Mouse (Mus musculus) intestine, embryonic 14.5 days (tissue): Measurements from ENCODE around the gene Chac1. TPM values are rescaled to one million over a fixed set of nuclear protein-coding genes. Genes with fewer than 3 reads are reported as not detected.

Experiments used
- ATAC-seq: fragments of 200-750 bp; cut with Nextera tagmentation; replicated peaks from 2 replicates; pipeline ENCODE4 v1.8.0; 2017; ENCODE audit warnings: low read depth, moderate number of reproducible peaks, moderate TSS enrichment, moderate library complexity; ENCODE audit not compliant: low FRiP score, low TSS enrichment
- DNase-seq: peaks from one replicate; pipeline ENCODE4 v3.0.0-alpha.2; 2018; ENCODE audit warnings: low spot score
- H3K27ac ChIP-seq: fragments of 300-500 bp; sonication (generic); 2 replicates; pipeline ENCODE4 v1.5.1; 2014; ENCODE audit warnings: low read depth, mild to moderate bottlenecking, control low read depth
- H3K27me3 ChIP-seq: fragments of 300-500 bp; sonication (generic); replicated peaks from 2 replicates; pipeline ENCODE4 v1.6.1; 2014; ENCODE audit warnings: low read length, control low read depth; ENCODE audit not compliant: control insufficient read depth, insufficient read depth
- H3K36me3 ChIP-seq: fragments of 300-500 bp; sonication (generic); 2 replicates; pipeline ENCODE4 v1.6.1; 2014; ENCODE audit warnings: low read length, control low read depth; ENCODE audit not compliant: control insufficient read depth, insufficient read depth
- H3K4me1 ChIP-seq: fragments of 300-500 bp; sonication (generic); replicated peaks from 2 replicates; pipeline ENCODE4 v1.6.1; 2014; ENCODE audit warnings: low read length, control low read depth, mixed read lengths; ENCODE audit not compliant: control insufficient read depth, insufficient read depth
- H3K4me2 ChIP-seq: fragments of 300-500 bp; sonication (generic); 2 replicates; pipeline ENCODE4 v1.6.1; 2014; ENCODE audit warnings: low read length
- H3K4me3 ChIP-seq: fragments of 300-500 bp; sonication (generic); 2 replicates; pipeline ENCODE4 v1.5.1; 2014; ENCODE audit warnings: low read depth, low read length, control low read depth, mixed read lengths
- H3K9ac ChIP-seq: fragments of 300-500 bp; sonication (generic); 2 replicates; pipeline ENCODE4 v1.6.1; 2014; ENCODE audit warnings: mild to moderate bottlenecking, low read length
- H3K9me3 ChIP-seq: fragments of 300-500 bp; sonication (generic); 2 replicates; pipeline ENCODE4 v1.6.1; 2016; ENCODE audit warnings: low read length, control low read depth; ENCODE audit not compliant: control insufficient read depth
- WGBS: fragments of 180-500 bp; shearing (Covaris S2); extraction: QIAGEN DNeasy Blood & Tissue Kit; methylation state at CpG from one replicate; pipeline ENCODE4 v1.1.7; 2014; 5-methylcytosine and 5-hydroxymethylcytosine counted together
- polyA plus RNA-seq: library from polyadenylated mRNA; unstranded; fragments of >200 nt; fragmentation: Nextera tagmentation; extraction: Ambion mirVana; gene quantifications from 2 replicates; pipeline ENCODE4 v1.2.1, GENCODE M21; 2014

Gene Chac1
- 1.6 and 1.7 TPM in 2 replicates for polyA plus RNA-seq

DNA sequence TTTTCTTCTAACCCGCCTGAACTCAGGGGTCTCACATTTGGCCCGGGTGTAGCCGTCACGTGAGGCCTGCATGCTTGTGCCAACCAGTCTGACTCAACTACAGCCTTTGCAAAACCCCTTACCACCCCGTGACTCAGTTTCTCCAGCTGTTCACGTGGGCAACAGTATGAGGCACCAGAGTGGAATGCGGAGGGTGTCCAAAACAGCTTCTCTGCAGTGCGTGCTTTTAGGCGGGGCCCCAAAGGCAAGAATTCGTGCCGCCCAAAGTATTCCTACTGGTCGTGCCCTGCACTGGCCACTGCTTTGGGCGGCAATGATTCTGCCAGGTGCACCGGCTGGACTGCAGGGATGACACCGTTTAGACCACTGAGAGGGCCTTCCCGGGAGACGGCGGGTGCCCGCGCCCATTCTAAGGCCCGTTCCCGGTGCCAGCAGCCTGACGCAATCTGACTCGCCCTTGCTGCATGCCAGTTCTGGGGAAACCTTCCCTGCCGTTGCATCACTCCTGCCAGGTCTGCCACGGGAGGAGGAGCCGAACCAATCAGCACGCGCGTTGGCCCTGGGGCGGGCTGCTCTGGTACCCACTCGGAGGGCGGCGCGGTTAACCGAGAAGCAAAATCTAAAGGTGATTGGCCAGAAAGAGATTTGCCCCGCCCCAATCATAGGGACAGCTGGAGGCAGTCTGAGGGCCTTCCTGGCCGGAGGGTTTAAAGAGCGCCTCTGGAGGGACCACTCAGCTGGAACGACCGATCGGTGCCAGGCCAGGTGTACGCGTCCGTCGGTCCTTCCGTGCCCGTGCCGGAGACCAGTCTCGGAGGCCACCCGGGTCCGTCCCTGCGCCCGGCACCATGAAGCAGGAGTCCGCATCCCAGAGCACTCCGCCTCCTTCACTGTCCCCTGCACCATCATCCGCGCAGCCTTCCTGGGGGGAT lies at the start of gene Chac1:
Gene Chac1, plus strand, starts transcription at position 675 of the 932 bp plus-strand sequence.
- DNase-seq = peak; percentile 76
- peak within 1 kb of the TSS; percentile 40 for H3K9ac ChIP-seq
- peaks cover 22% of the 10 kb centered on the region for H3K27me3 ChIP-seq
- H3K9me3 ChIP-seq = no peaks in the 10 kb centered on the region
- WGBS = 5% methylated on average over 58 of the region's 58 CpGs
- no peaks in the 10 kb centered on the region for H3K36me3 ChIP-seq
- H3K4me2 ChIP-seq = peak within 1 kb of the TSS; percentile 94
- peak; percentile 86 for ATAC-seq
- no peak within 1 kb of the TSS for H3K27ac ChIP-seq
- H3K4me3 ChIP-seq = peak within 1 kb of the TSS; percentile 49
- 0 out of 2 replicates have a peak, but pooled peaks cover 4% of the 10 kb centered on the region for H3K4me1 ChIP-seq

DNA sequence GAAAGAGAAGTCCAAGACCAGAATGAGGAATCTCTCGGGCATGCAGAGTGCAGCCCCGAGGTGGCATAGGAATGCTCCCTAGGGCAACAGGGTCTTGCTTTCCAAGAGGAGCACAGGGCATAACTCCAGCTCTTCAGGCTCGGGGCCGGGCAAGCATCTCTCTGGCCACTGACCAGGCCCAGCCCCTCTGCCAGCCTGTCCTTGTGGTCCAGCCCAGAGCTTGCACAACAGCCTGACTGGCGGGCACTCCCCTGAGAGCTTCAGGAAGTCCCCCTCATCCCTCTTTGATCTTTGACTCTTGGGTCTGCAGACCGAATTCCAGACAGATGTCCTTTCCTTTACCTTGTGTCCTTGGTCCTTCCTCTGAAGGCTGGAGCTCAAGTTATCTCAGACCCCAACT lies 48.2 kb upstream of the Chac1 start:
- Histone ChIP-seq H3K36me3 (peaks cover 8% of the 10 kb centered on the region; the same call in 1 of the 2 replicates), H3K9ac (no peak overlapping the region), H3K27me3 (no peaks in the 10 kb centered on the region), H3K4me1 (peaks cover 27% of the 10 kb centered on the region), H3K4me3 (no peak overlapping the region), H3K27ac (no peak overlapping the region), H3K9me3 (no peaks in the 10 kb centered on the region), H3K4me2 (no peak overlapping the region)
- DNase-seq = no peak
- 71% methylated on average over 6 of the region's 6 CpGs for WGBS
- ATAC-seq = no peak

DNA sequence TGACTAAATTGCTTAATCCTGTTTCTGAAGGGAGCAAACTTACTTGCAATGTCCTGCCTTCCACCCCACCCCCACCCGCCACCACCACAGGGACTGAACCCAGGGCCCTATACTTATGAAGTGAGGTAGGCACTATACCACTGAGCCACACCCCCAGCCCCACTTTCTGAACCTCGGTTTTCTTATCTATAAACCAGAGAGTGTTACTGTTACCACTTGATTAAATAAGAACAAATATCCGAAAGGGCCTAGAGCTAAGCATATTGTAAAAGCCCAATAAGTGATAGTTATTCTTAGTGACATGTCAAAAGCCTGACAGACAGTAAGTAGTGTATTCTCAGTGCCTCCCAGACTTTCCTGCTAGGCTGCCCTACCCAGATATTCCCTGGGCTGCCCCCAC lies 46.6 kb upstream of the Chac1 start:
- peak overlapping the region; percentile 51; the same call in 1 of the 2 replicates for H3K27ac ChIP-seq
- H3K4me3 ChIP-seq = no peak overlapping the region
- no peaks in the 10 kb centered on the region for H3K27me3 ChIP-seq
- H3K9me3 ChIP-seq = no peaks in the 10 kb centered on the region
- DNase-seq = no peak
- WGBS = 32% methylated on average over 3 of the region's 3 CpGs
- H3K4me1 ChIP-seq = peaks cover 27% of the 10 kb centered on the region
- H3K36me3 ChIP-seq = no peaks in the 10 kb centered on the region
- no peak overlapping the region for H3K9ac ChIP-seq
- H3K4me2 ChIP-seq = no peak overlapping the region
- ATAC-seq = no peak

DNA sequence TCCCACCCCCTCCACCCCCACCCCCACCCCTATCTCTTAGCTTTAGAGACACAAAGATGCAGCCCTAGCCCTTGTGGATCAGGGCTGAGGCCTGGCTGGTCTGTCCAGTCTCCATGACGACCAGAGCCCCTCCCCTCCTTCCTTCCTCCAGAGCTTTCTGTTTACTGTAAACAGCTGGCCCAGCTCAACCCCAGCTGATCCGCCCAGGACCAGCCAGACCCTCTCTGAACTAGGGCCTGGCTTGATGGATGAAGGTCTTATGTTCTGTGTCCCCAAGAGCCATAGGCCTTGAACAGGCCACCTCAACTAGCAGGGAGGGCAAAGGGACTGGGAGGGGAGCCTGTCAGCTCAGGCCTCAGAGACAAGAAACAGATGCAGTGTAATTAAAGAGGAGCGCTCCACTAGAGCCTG lies 46.2 kb upstream of the Chac1 start:
- peaks cover 26% of the 10 kb centered on the region for H3K4me1 ChIP-seq
- H3K4me2 ChIP-seq = no peak overlapping the region
- ATAC-seq (peak; percentile 64), DNase-seq (peak; percentile 77)
- H3K27ac ChIP-seq = peak overlapping the region; percentile 51; the same call in 1 of the 2 replicates
- no peaks in the 10 kb centered on the region for H3K27me3 ChIP-seq
- no peaks in the 10 kb centered on the region for H3K9me3 ChIP-seq
- WGBS = 14% methylated on average over 3 of the region's 3 CpGs
- H3K36me3 ChIP-seq = no peaks in the 10 kb centered on the region
- H3K4me3 ChIP-seq = no peak overlapping the region
- no peak overlapping the region for H3K9ac ChIP-seq

DNA sequence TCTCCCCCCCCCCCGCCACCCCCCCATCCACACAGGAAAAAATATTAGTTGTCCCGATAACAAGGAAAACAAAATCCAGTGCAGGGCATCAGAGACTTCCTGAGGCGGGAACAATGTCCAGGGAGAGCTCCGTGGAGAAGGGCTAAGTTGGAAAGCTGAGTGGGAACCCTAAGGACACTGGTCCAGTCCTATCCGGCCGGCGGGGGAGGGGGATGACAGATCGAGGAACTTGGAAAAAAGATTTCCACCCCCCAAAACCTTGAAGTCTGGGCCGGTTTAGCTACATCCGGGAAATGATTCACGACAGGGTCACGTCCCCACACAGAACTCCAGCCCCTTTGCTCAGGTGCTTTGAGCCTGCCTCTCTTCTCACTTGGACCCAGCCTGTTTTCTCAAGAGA lies 39.5 kb upstream of the Chac1 start:
- no peaks in the 10 kb centered on the region for H3K9me3 ChIP-seq
- no peak for DNase-seq
- H3K36me3 ChIP-seq = no peaks in the 10 kb centered on the region
- no peak overlapping the region for H3K4me2 ChIP-seq
- H3K9ac ChIP-seq = no peak overlapping the region
- H3K4me1 ChIP-seq = no peaks in the 10 kb centered on the region; the same call in 1 of the 2 replicates
- 37% methylated on average over 12 of the region's 12 CpGs for WGBS
- no peaks in the 10 kb centered on the region for H3K27me3 ChIP-seq
- H3K27ac ChIP-seq = no peak overlapping the region
- ATAC-seq = no peak
- no peak overlapping the region for H3K4me3 ChIP-seq

DNA sequence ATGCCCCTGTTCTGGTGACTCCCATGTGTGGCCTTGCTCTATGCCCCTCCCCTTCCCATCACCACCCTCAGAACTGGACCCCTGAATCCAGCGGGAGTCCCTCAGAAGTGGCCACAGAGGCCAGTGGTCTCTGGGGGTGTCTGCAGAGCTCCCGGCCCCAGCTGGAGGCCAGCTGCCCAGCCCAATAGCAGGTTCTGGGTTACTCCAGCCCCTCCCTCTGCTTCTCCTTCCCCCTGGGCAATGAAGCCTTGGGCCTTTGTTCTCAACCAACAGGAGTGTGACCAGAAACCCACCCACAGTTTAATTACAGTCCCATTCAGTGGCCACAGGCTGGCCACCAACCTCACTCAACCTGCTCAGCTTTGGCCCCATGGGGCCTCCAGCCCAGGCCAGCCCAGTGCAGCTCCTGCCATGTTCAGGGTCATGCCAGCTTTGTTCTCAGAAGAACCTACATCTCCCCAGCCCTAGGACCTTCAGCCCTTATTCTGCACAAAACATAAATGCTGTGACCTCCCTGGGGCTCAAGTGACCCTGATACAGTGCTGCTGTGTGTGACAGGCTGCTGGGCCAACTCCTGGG lies 38.6 kb upstream of the Chac1 start:
- Histone ChIP-seq H3K4me2 (no peak overlapping the region), H3K9me3 (no peaks in the 10 kb centered on the region), H3K4me1 (no peaks in the 10 kb centered on the region; the same call in 1 of the 2 replicates), H3K4me3 (no peak overlapping the region), H3K9ac (no peak overlapping the region), H3K27ac (no peak overlapping the region), H3K36me3 (no peaks in the 10 kb centered on the region), H3K27me3 (no peaks in the 10 kb centered on the region)
- no peak for ATAC-seq
- 62% methylated on average over 2 of the region's 2 CpGs for WGBS
- DNase-seq = no peak

DNA sequence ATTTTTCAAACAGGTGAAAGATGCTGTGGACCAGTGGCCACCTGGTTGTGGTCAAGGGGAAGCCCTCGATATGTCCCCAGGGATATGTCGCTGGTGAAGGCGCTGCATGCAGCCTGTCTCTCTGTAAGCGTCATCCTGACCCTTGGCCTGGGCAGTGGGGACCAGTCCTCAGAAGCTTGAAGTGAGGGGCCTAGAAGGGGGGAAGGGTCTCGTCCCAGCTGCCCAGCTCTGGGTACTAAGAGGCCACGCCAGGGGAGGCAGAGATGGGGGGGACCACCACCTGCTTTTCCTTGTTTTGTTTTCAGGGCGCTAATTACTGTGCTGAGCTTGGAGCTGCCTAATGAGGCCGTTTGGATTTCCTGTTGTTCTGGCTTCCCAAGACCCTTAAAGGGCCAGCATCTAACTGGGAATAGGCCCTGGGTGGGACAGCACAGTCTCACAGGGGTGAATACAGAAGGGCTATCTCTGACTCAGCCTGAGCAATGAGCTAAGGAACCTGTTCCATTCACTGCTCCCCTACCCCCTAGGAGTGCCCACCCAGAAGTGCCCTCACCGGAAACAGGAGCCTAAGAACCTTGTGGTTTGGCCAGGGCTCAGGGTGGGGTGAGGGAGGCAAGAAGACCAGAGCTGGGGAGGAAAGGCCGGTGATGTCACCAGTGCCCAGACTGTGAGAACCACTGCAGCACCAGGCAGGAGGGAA lies 37.1 kb upstream of the Chac1 start:
- WGBS = 40% methylated on average over 10 of the region's 10 CpGs
- no peaks in the 10 kb centered on the region for H3K27me3 ChIP-seq
- no peak overlapping the region for H3K4me3 ChIP-seq
- H3K27ac ChIP-seq = no peak overlapping the region
- DNase-seq (no peak), ATAC-seq (no peak)
- H3K36me3 ChIP-seq = no peaks in the 10 kb centered on the region
- no peaks in the 10 kb centered on the region; the same call in 1 of the 2 replicates for H3K4me1 ChIP-seq
- no peak overlapping the region for H3K4me2 ChIP-seq
- H3K9me3 ChIP-seq = no peaks in the 10 kb centered on the region
- no peak overlapping the region for H3K9ac ChIP-seq

DNA sequence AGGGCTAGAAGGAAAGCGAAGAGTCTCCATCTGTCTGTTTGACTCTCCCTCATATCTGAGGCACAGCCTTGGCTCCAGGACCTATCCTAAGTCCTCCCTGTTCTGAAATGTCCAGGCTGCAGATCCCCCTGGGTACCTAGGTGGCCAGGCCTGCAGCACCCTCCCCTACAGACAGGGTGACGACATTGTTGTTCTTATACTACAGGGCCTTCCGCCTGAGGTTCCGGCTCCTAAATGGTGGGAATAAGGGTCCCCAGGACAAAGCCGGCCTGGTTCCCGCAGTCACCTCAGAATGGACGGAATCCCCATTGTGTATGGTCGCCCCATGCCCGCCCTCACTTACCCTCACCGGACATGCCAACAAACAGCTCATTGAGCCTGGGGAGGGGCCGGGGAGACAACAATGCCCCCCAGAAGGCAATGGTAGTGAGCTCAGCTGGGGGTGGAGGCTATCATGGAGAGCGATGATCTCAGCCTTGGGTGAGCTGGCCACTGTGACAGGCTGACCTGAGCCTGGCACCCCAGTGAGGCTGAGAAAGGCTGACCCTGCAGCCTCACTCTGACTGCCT lies 36.2 kb upstream of the Chac1 start:
- no peak overlapping the region for H3K9ac ChIP-seq
- H3K9me3 ChIP-seq = no peaks in the 10 kb centered on the region
- H3K4me3 ChIP-seq = no peak overlapping the region
- no peaks in the 10 kb centered on the region for H3K36me3 ChIP-seq
- no peak for DNase-seq
- no peak for ATAC-seq
- no peaks in the 10 kb centered on the region for H3K27me3 ChIP-seq
- H3K4me2 ChIP-seq = no peak overlapping the region
- H3K4me1 ChIP-seq = no peaks in the 10 kb centered on the region; the same call in 1 of the 2 replicates
- H3K27ac ChIP-seq = no peak overlapping the region
- WGBS = 81% methylated on average over 12 of the region's 12 CpGs
